Mouse (Mus musculus) neural tube, embryonic 14.5 days (tissue): Measurements from ENCODE around the gene Gm37240. TPM values are rescaled to one million over a fixed set of nuclear protein-coding genes. Genes with fewer than 3 reads are reported as not detected.
A peak's percentile ranks its signal among the peaks of the same experiment; 100 is the strongest.
"Not testable (repeated sequence)": the region's sequence is repeated elsewhere in the genome, so short reads cannot be mapped to it uniquely, and the experiment has no call there.

ENCODE experiments used
- ATAC-seq: fragments of 200-750 bp; cut with Nextera tagmentation; 2 replicates; pipeline ENCODE4 v1.8.0; 2017; ENCODE audit warnings: low read depth, mild to moderate bottlenecking, moderate TSS enrichment, moderate library complexity
- H3K27ac ChIP-seq: fragments of 300-500 bp; sonication (generic); 2 replicates; pipeline ENCODE4 v1.5.1; 2014; ENCODE audit warnings: low read depth, mild to moderate bottlenecking, control low read depth, low read length, moderate library complexity, mixed read lengths
- H3K27me3 ChIP-seq: fragments of 300-500 bp; sonication (generic); 2 replicates; pipeline ENCODE4 v1.6.1; 2014; ENCODE audit warnings: low read length; ENCODE audit not compliant: control insufficient read depth, insufficient read depth
- H3K36me3 ChIP-seq: fragments of 300-500 bp; sonication (generic); 2 replicates; pipeline ENCODE4 v1.6.1; 2014; ENCODE audit warnings: low read length, mixed read lengths; ENCODE audit not compliant: control insufficient read depth, insufficient read depth
- H3K4me1 ChIP-seq: fragments of 300-500 bp; sonication (generic); 2 replicates; pipeline ENCODE4 v1.6.1; 2014; ENCODE audit warnings: low read length; ENCODE audit not compliant: control insufficient read depth, insufficient read depth
- H3K4me2 ChIP-seq: fragments of 300-500 bp; sonication (generic); 2 replicates; pipeline ENCODE4 v1.6.1; 2014; ENCODE audit warnings: mild to moderate bottlenecking, low read depth, low read length, control low read depth
- H3K4me3 ChIP-seq: fragments of 300-500 bp; sonication (generic); 2 replicates; pipeline ENCODE4 v1.5.1; 2014; ENCODE audit warnings: low read depth, low read length, control low read depth, mixed read lengths
- H3K9ac ChIP-seq: fragments of 300-500 bp; sonication (generic); replicated peaks from 2 replicates; pipeline ENCODE4 v1.6.1; 2014; ENCODE audit warnings: low read depth, mild to moderate bottlenecking, control low read depth, low read length, mixed read lengths
- H3K9me3 ChIP-seq: fragments of 300-500 bp; sonication (generic); 2 replicates; pipeline ENCODE4 v1.6.1; 2016; ENCODE audit warnings: low read length; ENCODE audit not compliant: control insufficient read depth
- WGBS: fragments of 180-500 bp; shearing (Covaris S2); extraction: QIAGEN DNeasy Blood & Tissue Kit; methylation state at CpG from one replicate; pipeline ENCODE4 v1.1.7; 2014; 5-methylcytosine and 5-hydroxymethylcytosine counted together
- polyA plus RNA-seq: library from polyadenylated mRNA; unstranded; fragments of >200 nt; fragmentation: Nextera tagmentation; extraction: Ambion mirVana; gene quantifications from 2 replicates; pipeline ENCODE4 v1.2.1, GENCODE M21; 2014

Gene Gm37240
- polyA plus RNA-seq, 1 experiment from 2014 or later = not detected

- no peak for ATAC-seq
- Histone ChIP-seq H3K36me3 (no peaks in the 10 kb centered on the region), H3K27me3 (no peaks in the 10 kb centered on the region), H3K4me2 (no peak overlapping the region), H3K27ac (no peak overlapping the region), H3K4me3 (no peak overlapping the region), H3K4me1 (0 out of 2 replicates have a peak, but pooled peaks cover 2% of the 10 kb centered on the region), H3K9me3 (no peaks in the 10 kb centered on the region), H3K9ac (no peak overlapping the region)
- 78% methylated on average over 6 of the region's 6 CpGs for WGBS
Observed at GRCm38 (mm10) chr3:84657240-84657639, 1230.1 kb downstream of the Gm37240 start.

DNA sequence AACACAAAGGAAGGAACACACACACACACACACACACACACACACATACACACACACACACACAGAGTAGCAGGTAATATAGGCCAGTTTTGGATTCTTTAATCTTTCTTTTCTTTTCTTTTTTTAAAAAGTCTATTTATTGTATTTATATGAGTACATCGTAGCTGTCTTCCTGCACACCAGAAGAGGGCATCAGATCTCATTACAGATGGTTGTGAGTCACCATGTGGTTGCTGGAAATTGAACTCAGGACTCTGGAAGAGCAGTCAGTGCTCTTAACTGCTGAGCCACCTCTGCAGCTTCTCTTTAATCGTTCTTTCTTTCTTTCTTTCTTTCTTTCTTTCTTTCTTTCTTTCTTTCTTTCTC, 1231.5 kb downstream of the Gm37240 start:
- H3K4me2 ChIP-seq, H3K9ac ChIP-seq, H3K4me3 ChIP-seq, ATAC-seq, H3K4me1 ChIP-seq, H3K27me3 ChIP-seq, H3K27ac ChIP-seq, H3K9me3 ChIP-seq, H3K36me3 ChIP-seq: not testable (repeated sequence)
- 76% methylated on average over 2 of the region's 2 CpGs for whole genome bisulfite sequencing

- ATAC-seq = peak; percentile 54; the same call in 1 of the 2 replicates
- Histone ChIP-seq H3K4me1 (0 out of 2 replicates have a peak, but pooled peaks cover 2% of the 10 kb centered on the region), H3K9me3 (no peaks in the 10 kb centered on the region), H3K36me3 (no peaks in the 10 kb centered on the region), H3K9ac (no peak overlapping the region), H3K4me2 (no peak overlapping the region; the same call in 1 of the 2 replicates), H3K4me3 (no peak overlapping the region), H3K27me3 (no peaks in the 10 kb centered on the region), H3K27ac (no peak overlapping the region)
- 30% methylated on average over 16 of the region's 16 CpGs for WGBS
Observed at GRCm38 (mm10) chr3:84654900-84655784, 1232.2 kb downstream of the Gm37240 start.

GRCm38 (mm10) chr3:84654246-84654826, 1233.0 kb downstream of the Gm37240 start:
- Histone ChIP-seq H3K27me3 (no peaks in the 10 kb centered on the region), H3K9me3 (no peaks in the 10 kb centered on the region), H3K4me1 (0 out of 2 replicates have a peak, but pooled peaks cover 2% of the 10 kb centered on the region), H3K36me3 (no peaks in the 10 kb centered on the region), H3K27ac (no peak overlapping the region), H3K4me3 (no peak overlapping the region; the same call in 1 of the 2 replicates), H3K9ac (no peak overlapping the region), H3K4me2 (peak overlapping the region; percentile 27)
- WGBS = 29% methylated on average over 12 of the region's 12 CpGs
- ATAC-seq = peak; percentile 45; the same call in 1 of the 2 replicates

- H3K36me3 ChIP-seq = no peaks in the 10 kb centered on the region
- no peak; the same call in 1 of the 2 replicates for ATAC-seq
- peak overlapping the region; percentile 27 for H3K4me2 ChIP-seq
- H3K9ac ChIP-seq = no peak overlapping the region
- WGBS = 19% methylated on average over 14 of the region's 14 CpGs
- H3K9me3 ChIP-seq = no peaks in the 10 kb centered on the region
- H3K4me3 ChIP-seq = no peak overlapping the region; the same call in 1 of the 2 replicates
- 0 out of 2 replicates have a peak, but pooled peaks cover 2% of the 10 kb centered on the region for H3K4me1 ChIP-seq
- no peaks in the 10 kb centered on the region for H3K27me3 ChIP-seq
- H3K27ac ChIP-seq = no peak overlapping the region
Observed at GRCm38 (mm10) chr3:84653557-84654245, 1233.6 kb downstream of the Gm37240 start.

DNA sequence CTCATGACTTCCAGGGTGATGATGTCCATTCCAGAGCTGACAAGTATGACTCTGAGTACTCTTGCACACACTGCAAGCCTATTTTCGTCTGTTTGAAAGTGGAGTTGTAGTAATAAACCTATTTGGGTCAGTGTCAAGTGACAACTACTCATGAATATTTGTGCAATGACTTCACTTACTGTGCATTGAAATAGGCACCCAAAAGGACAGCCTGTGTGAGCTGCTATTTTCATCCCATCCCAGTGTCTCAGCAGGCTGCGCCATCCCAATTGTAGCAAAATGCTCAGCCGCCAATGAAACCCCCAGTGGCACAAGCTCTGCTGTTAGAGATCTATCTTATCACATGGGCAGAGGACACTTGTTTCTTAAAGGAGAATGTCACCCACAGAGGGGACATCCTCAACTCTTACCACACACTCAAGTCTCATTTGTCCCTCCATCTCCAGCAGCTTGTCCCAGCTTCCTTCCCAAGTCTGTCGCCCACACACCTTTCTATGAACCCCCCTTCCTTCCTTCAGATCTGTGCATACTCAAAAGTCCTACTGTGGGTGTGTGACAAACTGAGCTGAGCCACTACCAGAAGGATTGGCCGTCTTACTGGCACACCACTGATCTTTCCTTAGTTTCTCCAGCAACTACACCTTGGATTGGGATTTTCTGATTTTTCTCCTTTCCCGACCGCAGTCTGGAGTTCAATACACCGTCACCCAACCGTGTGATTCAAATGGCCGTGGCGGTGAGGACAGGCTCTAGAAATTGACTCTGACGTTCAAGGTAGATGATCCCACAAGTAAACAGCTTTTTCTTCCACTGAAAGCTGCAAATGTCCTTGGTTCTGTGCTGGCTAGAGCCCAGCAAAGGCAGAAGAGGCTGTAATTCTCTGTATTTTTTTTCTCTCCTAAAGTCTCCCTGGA, 1234.4 kb downstream of the Gm37240 start:
- Histone ChIP-seq H3K36me3 (no peaks in the 10 kb centered on the region), H3K9ac (no peak overlapping the region), H3K4me1 (0 out of 2 replicates have a peak, but pooled peaks cover 2% of the 10 kb centered on the region), H3K27me3 (no peaks in the 10 kb centered on the region), H3K4me2 (no peak overlapping the region), H3K4me3 (no peak overlapping the region), H3K27ac (no peak overlapping the region), H3K9me3 (no peaks in the 10 kb centered on the region)
- no peak for ATAC-seq
- WGBS = 78% methylated on average over 12 of the region's 12 CpGs

GRCm38 (mm10) chr3:84649578-84650327, 1237.6 kb downstream of the Gm37240 start:
- Histone ChIP-seq H3K36me3 (no peaks in the 10 kb centered on the region), H3K27me3 (no peaks in the 10 kb centered on the region), H3K9ac (no peak overlapping the region), H3K4me3 (no peak overlapping the region), H3K27ac (no peak overlapping the region), H3K9me3 (no peaks in the 10 kb centered on the region), H3K4me2 (no peak overlapping the region), H3K4me1 (peaks cover 2% of the 10 kb centered on the region; the same call in 1 of the 2 replicates)
- whole genome bisulfite sequencing = 93% methylated on average over 12 of the region's 12 CpGs
- no peak for ATAC-seq

- WGBS = 90% methylated on average over 4 of the region's 4 CpGs
- H3K9ac ChIP-seq, H3K36me3 ChIP-seq, H3K4me3 ChIP-seq, H3K4me2 ChIP-seq, H3K27ac ChIP-seq, H3K4me1 ChIP-seq, H3K27me3 ChIP-seq, H3K9me3 ChIP-seq, ATAC-seq: not testable (repeated sequence)
Observed at GRCm38 (mm10) chr3:84648069-84648468, 1239.2 kb downstream of the Gm37240 start.
